Mouse (Mus musculus): ENCODE results near the gene Gpr152.
"Not testable (repeated sequence)": the region's sequence is repeated elsewhere in the genome, so short reads cannot be mapped to it uniquely, and the experiment has no call there.

Gene Gpr152

GRCm38 (mm10) chr19:4131075-4131474 lies 8.5 kb upstream of the Gpr152 start:
- DNase-seq, result no peak

GRCm38 (mm10) chr19:4131768-4132167 lies 7.8 kb upstream of the Gpr152 start:
- DNase-seq, result no peak

- DNase-seq, result no peak
Measured at GRCm38 (mm10) chr19:4134354-4134753, 5.2 kb upstream of the Gpr152 start.

- not testable (repeated sequence) for DNase-seq
Measured at GRCm38 (mm10) chr19:4135229-4135962, 4.2 kb upstream of the Gpr152 start.

GRCm38 (mm10) chr19:4135963-4136345 lies 3.6 kb upstream of the Gpr152 start:
- not testable (repeated sequence) for DNase-seq

- no peak for DNase-seq
Measured at GRCm38 (mm10) chr19:4136463-4136862, 3.1 kb upstream of the Gpr152 start.

- DNase-seq, result no peak
Measured at GRCm38 (mm10) chr19:4137913-4138312, 1.7 kb upstream of the Gpr152 start.

GRCm38 (mm10) chr19:4140147-4140546 lies 560 bp downstream of the Gpr152 start:
- no peak for DNase-seq

GRCm38 (mm10) chr19:4142416-4143173 lies 3.0 kb downstream of the Gpr152 start:
- DNase-seq, result no peak

GRCm38 (mm10) chr19:4143759-4144268 lies 4.2 kb downstream of the Gpr152 start, which contains the start of gene Cabp4:
TSS of gene Cabp4 (minus strand) at chr19:4144033.
- no peak for DNase-seq

GRCm38 (mm10) chr19:4144550-4145498 lies 5.2 kb downstream of the Gpr152 start:
- DNase-seq, result no peak

- no peak for DNase-seq
Measured at GRCm38 (mm10) chr19:4145936-4146335, 6.3 kb downstream of the Gpr152 start.

- DNase-seq, result no peak
Measured at GRCm38 (mm10) chr19:4146366-4147021, 6.9 kb downstream of the Gpr152 start.

GRCm38 (mm10) chr19:4147022-4147405 lies 7.4 kb downstream of the Gpr152 start:
- no peak for DNase-seq

- DNase-seq, result no peak
Measured at GRCm38 (mm10) chr19:4147782-4148490, 8.3 kb downstream of the Gpr152 start.

- DNase-seq, result peak; percentile 96
Measured at GRCm38 (mm10) chr19:4148491-4148806, 8.9 kb downstream of the Gpr152 start, which contains the start of gene Coro1b. TSS of gene Coro1b (plus strand) at chr19:4148619.

- DNase-seq, result no peak
Measured at GRCm38 (mm10) chr19:4148819-4149218, 9.2 kb downstream of the Gpr152 start.

- no peak for DNase-seq
Measured at GRCm38 (mm10) chr19:4149283-4149682, 9.7 kb downstream of the Gpr152 start.

GRCm38 (mm10) chr19:4149764-4150461 lies 10.3 kb downstream of the Gpr152 start:
- no peak for DNase-seq

- no peak for DNase-seq
Measured at GRCm38 (mm10) chr19:4150567-4151487, 11.2 kb downstream of the Gpr152 start.
